Mouse (Mus musculus) liver, embryonic 14.5 days (tissue): ENCODE data around the gene Nprl3. TPM values are rescaled to one million over a fixed set of nuclear protein-coding genes. Genes with fewer than 3 reads are reported as not detected.

ENCODE experiments used
- ATAC-seq: fragments of 200-750 bp; cut with Nextera tagmentation; 2 replicates; pipeline ENCODE4 v1.8.0; 2017; ENCODE audit warnings: moderate number of reproducible peaks, mild to moderate bottlenecking, moderate library complexity; ENCODE audit not compliant: insufficient read depth
- DNase-seq, 3 experiments: peaks; one replicate each; pipeline ENCODE4 v3.0.0-alpha.2; 2012 to 2013; ENCODE audit warnings: low read depth in 3 of 3, low spot score in 3 of 3
- H3K27ac ChIP-seq: fragments of 300-500 bp; sonication (generic); 2 replicates; pipeline ENCODE4 v1.5.1; 2014; ENCODE audit warnings: moderate library complexity, mild to moderate bottlenecking, control low read depth, inconsistent platforms
- H3K27me3 ChIP-seq: fragments of 300-500 bp; sonication (generic); 2 replicates; pipeline ENCODE4 v1.6.1; 2014; ENCODE audit warnings: mild to moderate bottlenecking, low read length, moderate library complexity; ENCODE audit not compliant: control insufficient read depth, insufficient read depth
- H3K36me3 ChIP-seq: fragments of 300-500 bp; sonication (generic); replicated peaks from 2 replicates; pipeline ENCODE4 v1.6.1; 2014; ENCODE audit warnings: low read depth; ENCODE audit not compliant: control insufficient read depth, insufficient read depth
- H3K4me1 ChIP-seq, 2 experiments: fragments of 200-500 bp in 1 of 2; fragments of 300-500 bp in 1 of 2; sonication (generic) in 1 of 2; replicated peaks; 2 replicates each; pipeline ENCODE4 v1.6.1; 2012 to 2014; ENCODE audit warnings: antibody characterized with exemption in 1 of 2, inconsistent platforms in 1 of 2, low read length in 1 of 2; ENCODE audit not compliant: control insufficient read depth in 2 of 2, insufficient read depth in 2 of 2
- H3K4me2 ChIP-seq: fragments of 300-500 bp; sonication (generic); 2 replicates; pipeline ENCODE4 v1.6.1; 2014; ENCODE audit warnings: low read depth, mild to moderate bottlenecking, control low read depth, moderate library complexity
- H3K4me3 ChIP-seq, 2 experiments: fragments of 200-500 bp in 1 of 2; fragments of 300-500 bp in 1 of 2; sonication (generic) in 1 of 2; 2 replicates each; pipeline ENCODE4 v1.5.1; 2012 to 2014; ENCODE audit warnings: low read depth in 2 of 2, low read length in 2 of 2, mild to moderate bottlenecking in 2 of 2, control low read depth in 1 of 2, inconsistent platforms in 1 of 2, moderate library complexity in 1 of 2; ENCODE audit not compliant: insufficient read depth in 1 of 2
- H3K9ac ChIP-seq: fragments of 300-500 bp; sonication (generic); replicated peaks from 2 replicates; pipeline ENCODE4 v1.6.1; 2014; ENCODE audit warnings: mild to moderate bottlenecking, control low read depth, moderate library complexity
- H3K9me3 ChIP-seq: fragments of 300-500 bp; sonication (generic); 2 replicates; pipeline ENCODE4 v1.6.1; 2016; ENCODE audit warnings: low read length, mixed read lengths; ENCODE audit not compliant: control insufficient read depth
- CTCF ChIP-seq: IDR thresholded peaks from 2 replicates; pipeline ENCODE4 v1.5.1; 2016; ENCODE audit warnings: antibody characterized with exemption, low read depth, control low read depth
- EP300 ChIP-seq: IDR thresholded peaks from 2 replicates; pipeline ENCODE4 v1.6.1; 2016; ENCODE audit warnings: antibody characterized with exemption, low read depth
- WGBS: fragments of 180-500 bp; shearing (Covaris S2); extraction: QIAGEN DNeasy Blood & Tissue Kit; methylation state at CpG from one replicate; pipeline ENCODE4 v1.1.7; 2014; ENCODE audit not compliant: insufficient replicate concordance; 5-methylcytosine and 5-hydroxymethylcytosine counted together
- polyA plus RNA-seq, 2 experiments: library from polyadenylated mRNA; depleted of rRNA in 1 of 2; stranded (reverse) in 1 of 2; unstranded in 1 of 2; fragments of >200 nt; fragmentation: Nextera tagmentation in 1 of 2; extraction: Ambion mirVana in 1 of 2; gene quantifications; 2 replicates each; pipeline versions ENCODE4 v1.2.1 to v1.2.3; 2012 to 2014

Nprl3 gene
- polyA plus RNA-seq, 2 experiments = 16.8 to 36.8 TPM

DNA sequence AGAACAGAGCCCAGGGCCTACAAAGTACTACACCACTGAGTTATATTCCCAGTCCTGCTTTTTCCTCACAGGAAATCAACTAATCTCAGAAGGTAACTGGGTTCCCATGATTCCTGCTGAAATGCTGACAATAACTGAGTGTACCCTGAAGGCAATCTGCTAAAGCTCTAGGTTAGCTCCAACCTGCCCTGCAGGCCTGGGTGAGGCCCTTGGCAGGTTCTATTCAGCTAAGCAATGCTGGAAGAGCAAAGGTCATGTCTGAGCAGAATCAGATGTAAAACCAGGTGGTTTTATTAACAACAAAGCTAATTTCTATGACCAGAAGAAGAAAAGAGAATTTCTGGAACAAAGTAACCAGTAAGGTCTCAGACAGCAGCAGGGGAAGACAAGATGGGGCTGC lies 26.1 kb downstream of the Nprl3 start:
- DNase-seq = no peak
- ATAC-seq = no peak
- peaks cover 50 to 74% of the 10 kb centered on the region in 2 experiments for H3K4me1 ChIP-seq
- peak overlapping the region; percentile 100 for H3K27ac ChIP-seq
- H3K36me3 ChIP-seq = peaks cover 76% of the 10 kb centered on the region
- no peak overlapping the region for H3K4me3 ChIP-seq
- H3K27me3 ChIP-seq = no peaks in the 10 kb centered on the region
- no peak overlapping the region for H3K4me2 ChIP-seq
- no peak for TF ChIP-seq CTCF
- no peak for TF ChIP-seq EP300
- peak overlapping the region; percentile 91 for H3K9ac ChIP-seq
- H3K9me3 ChIP-seq = no peaks in the 10 kb centered on the region

DNA sequence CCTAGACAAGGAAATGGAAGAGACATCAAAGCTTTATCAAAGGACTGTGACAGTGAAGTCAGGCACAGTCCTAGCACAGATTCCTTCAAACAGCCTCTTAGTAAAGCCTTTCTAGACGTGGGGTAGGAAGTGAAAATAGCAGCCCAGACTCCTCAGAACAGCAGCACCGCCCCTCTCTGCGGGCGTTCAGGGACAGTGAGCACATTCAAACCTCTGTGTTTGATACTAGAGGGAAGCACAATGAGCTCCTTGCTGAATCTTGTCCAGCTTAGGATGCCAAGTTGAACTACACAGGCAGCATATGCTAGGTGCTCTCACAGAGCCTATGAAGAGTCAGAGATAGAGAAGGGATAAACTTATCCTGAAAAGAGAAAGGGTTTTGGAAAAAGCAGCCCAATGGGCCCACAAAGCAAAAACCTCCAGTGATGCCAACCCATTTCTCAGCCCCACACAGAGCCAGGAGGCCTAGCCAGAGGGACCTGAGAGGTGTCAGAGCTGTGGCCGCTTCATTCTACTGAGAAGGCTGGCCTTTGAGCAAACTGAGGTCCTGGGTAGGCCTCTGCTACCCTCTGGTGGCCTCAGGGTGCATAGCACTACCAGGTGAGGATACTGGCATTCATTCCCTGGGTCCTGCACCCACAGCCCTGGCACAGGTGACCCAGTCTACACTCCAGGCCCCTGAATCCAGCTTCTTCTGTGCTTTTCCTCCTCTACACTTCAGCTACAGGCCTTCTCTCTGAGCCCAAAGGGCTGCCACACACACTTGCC lies 29.2 kb downstream of the Nprl3 start:
- Histone ChIP-seq H3K4me3 (no peak overlapping the region), H3K27me3 (no peaks in the 10 kb centered on the region), H3K36me3 (peaks cover 76% of the 10 kb centered on the region), H3K27ac (peak overlapping the region; percentile 100), H3K4me1 (peaks cover 24 to 44% of the 10 kb centered on the region in 2 experiments), H3K4me2 (peak overlapping the region; percentile 32), H3K9ac (peak overlapping the region; percentile 47), H3K9me3 (no peaks in the 10 kb centered on the region)
- 69% methylated on average over 5 of the region's 5 CpGs for WGBS
- DNase-seq (peak; percentile 56 to 66 (median 57)), ATAC-seq (peak; percentile 55)
- TF ChIP-seq CTCF (peak; percentile 100), EP300 (no peak; the same call in 1 of the 2 replicates)

GRCm38 (mm10) chr11:32237411-32237795 lies 30.1 kb downstream of the Nprl3 start:
- DNase-seq = no peak
- Histone ChIP-seq H3K4me1 (peaks cover 16 to 35% of the 10 kb centered on the region in 2 experiments), H3K9me3 (no peaks in the 10 kb centered on the region), H3K27me3 (no peaks in the 10 kb centered on the region), H3K27ac (peak overlapping the region; percentile 71), H3K4me3 (no peak overlapping the region), H3K36me3 (peaks cover 83% of the 10 kb centered on the region), H3K9ac (no peak overlapping the region; the same call in 1 of the 2 replicates), H3K4me2 (no peak overlapping the region)
- no peak for ATAC-seq
- WGBS = 84% methylated on average over 3 of the region's 3 CpGs
- TF ChIP-seq EP300 (no peak), CTCF (no peak)

DNA sequence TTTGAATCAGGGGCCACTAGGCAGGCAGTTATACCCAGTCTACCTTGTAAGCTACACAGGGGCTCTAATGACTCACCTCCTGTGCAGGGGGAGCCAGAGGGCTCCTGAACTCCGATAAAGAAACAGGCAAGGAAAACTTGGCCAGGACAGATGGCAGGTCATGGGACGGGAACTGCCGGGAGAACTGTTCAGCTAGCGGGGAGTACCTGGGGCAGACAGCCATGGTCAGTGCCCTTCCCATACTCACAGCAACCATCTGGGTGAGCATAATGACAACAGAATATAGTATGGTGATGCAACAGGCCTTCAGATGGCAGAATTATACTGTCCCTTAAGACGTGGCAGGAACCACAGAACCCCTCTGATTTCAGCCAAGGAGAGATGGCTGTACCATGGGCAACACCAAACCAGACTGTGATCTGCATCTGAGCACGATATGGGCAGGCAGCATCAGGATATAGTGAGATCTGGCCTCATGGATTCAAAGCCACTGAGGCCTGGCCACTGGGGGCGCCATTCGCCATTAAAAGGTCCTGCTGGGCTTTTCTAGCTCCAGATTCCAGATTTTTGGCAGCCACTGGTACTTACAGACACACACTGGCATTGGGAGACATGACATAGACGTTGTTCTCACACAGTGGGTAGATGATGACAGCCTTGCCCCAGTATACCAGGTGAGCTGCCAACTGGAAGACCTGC lies 30.6 kb downstream of the Nprl3 start:
- TF ChIP-seq EP300 = no peak
- peak; percentile 93 for TF ChIP-seq CTCF
- ATAC-seq (peak; percentile 12; the same call in 1 of the 2 replicates), DNase-seq (no peak)
- WGBS = 58% methylated on average over 9 of the region's 9 CpGs
- Histone ChIP-seq H3K36me3 (peaks cover 85% of the 10 kb centered on the region), H3K27ac (no peak overlapping the region; the same call in 1 of the 2 replicates), H3K4me2 (no peak overlapping the region), H3K9ac (no peak overlapping the region), H3K9me3 (no peaks in the 10 kb centered on the region), H3K27me3 (no peaks in the 10 kb centered on the region), H3K4me1 (peaks cover 10 to 30% of the 10 kb centered on the region in 2 experiments), H3K4me3 (no peak overlapping the region)

DNA sequence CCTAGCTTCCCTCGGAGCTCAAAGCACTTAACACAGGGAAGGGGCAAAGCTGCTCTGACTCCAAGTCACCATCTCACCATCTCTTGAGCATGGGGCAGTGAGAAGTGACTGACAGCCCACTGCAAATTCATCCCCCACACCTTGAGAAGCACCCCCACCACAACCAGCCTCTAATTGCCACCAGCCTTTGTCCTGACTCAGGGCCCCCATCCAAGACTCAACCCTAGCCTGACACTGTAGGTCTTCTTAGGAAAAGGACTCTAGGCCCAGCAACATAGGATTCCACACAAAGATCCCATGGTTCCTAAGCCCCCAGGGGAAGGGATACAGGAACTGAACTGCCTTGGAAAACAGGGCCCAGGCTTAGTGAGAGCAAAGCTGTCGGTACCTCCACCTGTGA lies 31.4 kb downstream of the Nprl3 start:
- TF ChIP-seq CTCF (no peak), EP300 (no peak)
- peaks cover 3 to 23% of the 10 kb centered on the region in 2 experiments for H3K4me1 ChIP-seq
- no peaks in the 10 kb centered on the region for H3K27me3 ChIP-seq
- H3K4me3 ChIP-seq = no peak overlapping the region
- H3K36me3 ChIP-seq = peaks cover 85% of the 10 kb centered on the region
- no peak overlapping the region for H3K27ac ChIP-seq
- H3K4me2 ChIP-seq = no peak overlapping the region
- WGBS = 85% methylated on average over 2 of the region's 2 CpGs
- no peak overlapping the region for H3K9ac ChIP-seq
- ATAC-seq = no peak
- no peak for DNase-seq
- H3K9me3 ChIP-seq = no peaks in the 10 kb centered on the region
